Mouse (Mus musculus): ENCODE data around the gene Ap3d1.

The Ap3d1 gene

GRCm38 (mm10) chr10:80704418-80704817 is 37.6 kb downstream of the Ap3d1 start:
- DNase-seq (ENCODE audit: low spot score in 2 of 2) = no peak

- no peak for DNase-seq (ENCODE audit: low spot score in 2 of 2)
Measured at GRCm38 (mm10) chr10:80703643-80704042, 38.4 kb downstream of the Ap3d1 start.

GRCm38 (mm10) chr10:80702536-80703390 is 39.3 kb downstream of the Ap3d1 start:
- DNase-seq (ENCODE audit: low spot score in 2 of 2) = peak; percentile 93 to 95

- peak; percentile 99 for DNase-seq (ENCODE audit: low spot score in 2 of 2)
Measured at GRCm38 (mm10) chr10:80701721-80702535, 40.1 kb downstream of the Ap3d1 start, which contains the start of the genes Mob3a and Izumo4. Gene Mob3a (minus strand): TSS chr10:80701977. Gene Izumo4 (plus strand): TSS chr10:80702184.

- no peak for DNase-seq (ENCODE audit: low spot score in 2 of 2)
Measured at GRCm38 (mm10) chr10:80700732-80701131, 41.3 kb downstream of the Ap3d1 start.

- no peak for DNase-seq (ENCODE audit: low spot score in 2 of 2)
Measured at GRCm38 (mm10) chr10:80700038-80700504, 42.0 kb downstream of the Ap3d1 start.

- no peak for DNase-seq (ENCODE audit: low spot score in 2 of 2)
Measured at GRCm38 (mm10) chr10:80698605-80699004, 43.5 kb downstream of the Ap3d1 start.

- DNase-seq (ENCODE audit: low spot score in 2 of 2) = no peak
Measured at GRCm38 (mm10) chr10:80697812-80698211, 44.3 kb downstream of the Ap3d1 start.

GRCm38 (mm10) chr10:80697393-80697787 is 44.7 kb downstream of the Ap3d1 start:
- no peak for DNase-seq (ENCODE audit: low spot score in 2 of 2)

- no peak for DNase-seq (ENCODE audit: low spot score in 2 of 2)
Measured at GRCm38 (mm10) chr10:80696502-80697392, 45.3 kb downstream of the Ap3d1 start.

- no peak for DNase-seq (ENCODE audit: low spot score in 2 of 2)
Measured at GRCm38 (mm10) chr10:80695801-80696501, 46.1 kb downstream of the Ap3d1 start.

GRCm38 (mm10) chr10:80695186-80695585 is 46.9 kb downstream of the Ap3d1 start:
- no peak for DNase-seq (ENCODE audit: low spot score in 2 of 2)

GRCm38 (mm10) chr10:80694159-80694938 is 47.7 kb downstream of the Ap3d1 start:
- no peak for DNase-seq (ENCODE audit: low spot score in 2 of 2)

GRCm38 (mm10) chr10:80693401-80694045 is 48.5 kb downstream of the Ap3d1 start:
- no peak for DNase-seq (ENCODE audit: low spot score in 2 of 2)

- DNase-seq (ENCODE audit: low spot score in 2 of 2) = no peak
Measured at GRCm38 (mm10) chr10:80692249-80693165, 49.6 kb downstream of the Ap3d1 start.

GRCm38 (mm10) chr10:80687850-80688249 is 54.2 kb downstream of the Ap3d1 start:
- DNase-seq (ENCODE audit: low spot score in 2 of 2) = no peak

- DNase-seq (ENCODE audit: low spot score in 2 of 2) = no peak
Measured at GRCm38 (mm10) chr10:80686617-80687016, 55.4 kb downstream of the Ap3d1 start.

- no peak for DNase-seq (ENCODE audit: low spot score in 2 of 2)
Measured at GRCm38 (mm10) chr10:80684984-80685383, 57.1 kb downstream of the Ap3d1 start.

All from frontal cortex, postnatal 10 days (tissue).